8 mouse cellular contexts compared by ENCODE assay signal in the genomic region with DNA sequence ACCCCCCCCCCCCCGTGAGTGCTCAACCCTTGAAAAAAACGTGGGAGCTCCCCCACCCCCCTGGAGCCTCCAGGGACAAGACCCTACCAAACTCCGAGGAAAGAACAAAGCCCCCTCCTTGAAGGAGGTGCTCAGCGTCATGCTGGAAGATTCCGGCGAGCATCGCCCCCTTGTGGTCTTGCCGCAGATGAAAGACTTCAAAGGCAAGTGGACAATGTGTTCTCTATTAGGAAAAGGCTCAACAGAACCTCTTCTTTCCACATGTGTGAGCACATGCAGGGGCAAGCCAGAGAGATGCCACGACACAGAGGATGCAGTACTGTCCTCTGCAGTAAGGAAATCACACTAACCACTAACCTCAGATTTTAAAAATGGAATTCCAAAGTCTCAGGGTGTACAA. TPM values are rescaled to one million over a fixed set of nuclear protein-coding genes. Genes with fewer than 3 reads are reported as not detected.
DNase-seq lines count a peak whose midpoint lies in the region; ATAC-seq and TF ChIP-seq lines count a peak whose summit lies in the region.

No protein-coding gene starts in this region.

- peak; percentile 86 for TF ChIP-seq CTCF in Patski (IDR thresholded peaks at IDR 0.05)

- H3K9me3 ChIP-seq in hindbrain, embryonic 12.5 days (replicated peaks): no peaks in the 10 kb centered on the region

- H3K4me1 ChIP-seq in hindbrain, embryonic 12.5 days: peaks cover 17% of the 10 kb centered on the region

- no peaks in the 10 kb centered on the region for H3K36me3 ChIP-seq in hindbrain, embryonic 12.5 days

- in situ Hi-C loops in Patski (cut with MboI; ENCODE audit: low pct_unique_long_range_greater_than_20kb): no loop called here

- H3K27ac ChIP-seq in hindbrain, embryonic 12.5 days: no peak overlapping the region

- peaks cover 22% of the 10 kb centered on the region for H3K27me3 ChIP-seq in Patski
- H3K27me3 ChIP-seq in hindbrain, embryonic 12.5 days: 0 out of 2 replicates have a peak, but pooled peaks cover 3% of the 10 kb centered on the region

- 0% methylated on average over 9 of the region's 9 CpGs for whole genome bisulfite sequencing in hindbrain, embryonic 12.5 days

- no peak for ATAC-seq in Patski
- ATAC-seq in hindbrain, embryonic 12.5 days (ENCODE audit: low FRiP score): peak; percentile 80; the same call in 1 of the 2 replicates
- ATAC-seq in megakaryocyte-erythroid progenitor cell, adult 5-6 weeks (replicated peaks; ENCODE audit: low FRiP score, low TSS enrichment, poor library complexity, severe bottlenecking): 0 out of 2 replicates have a peak, but pooled peaks have one; percentile 47
- ATAC-seq in granulocyte monocyte progenitor cell, adult 5-6 weeks (replicated peaks; ENCODE audit: poor library complexity, severe bottlenecking): no peak

- peak overlapping the region; percentile 49 for H3K4me2 ChIP-seq in hindbrain, embryonic 12.5 days (replicated peaks)

- H3K9ac ChIP-seq in hindbrain, embryonic 12.5 days: no peak overlapping the region

- POLR2A ChIA-PET in Patski (lab: Charles Lee): interaction anchor here (0.6 kb wide), 1 partner anchor 66 kb away, joined by 3 read pairs; no protein-coding TSS in a partner anchor

- no peak for DNase-seq in Patski (ENCODE audit: low read depth, low spot score)
- DNase-seq in cerebellum, adult 9-10 months: peak; percentile 38
- DNase-seq in frontal cortex, postnatal 10 days (ENCODE audit: low spot score in 2 of 2): peak; percentile 35 to 69
- peak; percentile 79 to 82 for DNase-seq in layer of hippocampus, postnatal 10 days (ENCODE audit: low spot score in 2 of 2)
- peak; percentile 87 for DNase-seq in right cerebral cortex, postnatal 4 days

- CTCF ChIA-PET in Patski (lab: Charles Lee): interaction anchor here (1.4 to 1.5 kb wide), 2 partner anchors 84 to 181 kb away, joined by 3 to 4 read pairs; no protein-coding TSS in a partner anchor

- H3K4me3 ChIP-seq in hindbrain, embryonic 12.5 days: peak overlapping the region; percentile 17; the same call in 1 of the 2 replicates

RNA-seq across cellular contexts. Expression of a gene that starts 46.2 kb away (rescaled TPM):
- polyA plus RNA-seq in Patski (2021): 4.1 TPM
- 22.6 and 26.7 TPM in 2 replicates for polyA plus RNA-seq in hindbrain, embryonic 12.5 days (2016; fragmentation: Nextera tagmentation; extraction: Ambion mirVana)
- total RNA-seq in layer of hippocampus, postnatal 10 days (2021): 1 to 10 TPM; 1.8 to 2.1 TPM
- total RNA-seq in megakaryocyte-erythroid progenitor cell, adult 5-6 weeks (2014; fragmentation: Nextera tagmentation): not detected in 2 replicates
- total RNA-seq in megakaryocyte-erythroid progenitor cell, adult 5-6 weeks (2017): not detected in 2 replicates
- total RNA-seq in granulocyte monocyte progenitor cell, adult 5-6 weeks (2014; fragmentation: Nextera tagmentation): not detected in 2 replicates
- not detected in 2 replicates for total RNA-seq in granulocyte monocyte progenitor cell, adult 5-6 weeks (2017)

Comparison
In these comparisons a context has a peak if more than half of its experiments do, and no peak if none do; other contexts are left out.
1. ATAC-seq: peak in hindbrain, embryonic 12.5 days (single experiment) and megakaryocyte-erythroid progenitor cell, adult 5-6 weeks (single experiment); none in Patski (single experiment) and granulocyte monocyte progenitor cell, adult 5-6 weeks (single experiment).